Mouse (Mus musculus) heart, embryonic 14.5 days (tissue): ENCODE data around the gene Lcn11. TPM values are rescaled to one million over a fixed set of nuclear protein-coding genes. Genes with fewer than 3 reads are reported as not detected.
"Not testable (repeated sequence)": the region's sequence is repeated elsewhere in the genome, so short reads cannot be mapped to it uniquely, and the experiment has no call there.

Experiments used
- ATAC-seq: fragments of 200-750 bp; cut with Nextera tagmentation; 2 replicates; pipeline ENCODE4 v1.8.0; 2017; ENCODE audit warnings: low read depth, moderate TSS enrichment; ENCODE audit not compliant: insufficient number of reproducible peaks, insufficient read depth, low FRiP score
- H3K27ac ChIP-seq, 2 experiments: fragments of 200-500 bp in 1 of 2; fragments of 300-500 bp in 1 of 2; sonication (generic) in 1 of 2; replicated peaks in 1 of 2; 2 replicates each; pipeline ENCODE4 v1.5.1; 2012 to 2014; ENCODE audit warnings: low read depth in 2 of 2, low read length in 2 of 2, control low read depth in 1 of 2, mild to moderate bottlenecking in 1 of 2, mixed read lengths in 1 of 2; ENCODE audit not compliant: control insufficient read depth in 1 of 2, insufficient read depth in 1 of 2
- H3K27me3 ChIP-seq: fragments of 300-500 bp; sonication (generic); 2 replicates; pipeline ENCODE4 v1.6.1; 2014; ENCODE audit warnings: mild to moderate bottlenecking, low read length, control low read depth; ENCODE audit not compliant: control insufficient read depth, insufficient read depth
- H3K36me3 ChIP-seq: fragments of 300-500 bp; sonication (generic); 2 replicates; pipeline ENCODE4 v1.6.1; 2014; ENCODE audit warnings: mild to moderate bottlenecking, control low read depth, low read length, mixed read lengths; ENCODE audit not compliant: control insufficient read depth, insufficient read depth
- H3K4me1 ChIP-seq, 2 experiments: fragments of 200-500 bp in 1 of 2; fragments of 300-500 bp in 1 of 2; sonication (generic) in 1 of 2; 2 replicates each; pipeline ENCODE4 v1.6.1; 2012 to 2014; ENCODE audit warnings: low read length in 2 of 2, control low read depth in 1 of 2, mixed read lengths in 1 of 2; ENCODE audit not compliant: control insufficient read depth in 2 of 2, insufficient read depth in 2 of 2
- H3K4me2 ChIP-seq: fragments of 300-500 bp; sonication (generic); 2 replicates; pipeline ENCODE4 v1.6.1; 2014; ENCODE audit warnings: mild to moderate bottlenecking, low read length
- H3K4me3 ChIP-seq, 2 experiments: fragments of 200-500 bp in 1 of 2; fragments of 300-500 bp in 1 of 2; sonication (generic) in 1 of 2; 2 replicates each; pipeline ENCODE4 v1.5.1; 2012 to 2014; ENCODE audit warnings: low read length in 2 of 2, mild to moderate bottlenecking in 2 of 2, control low read depth in 1 of 2, low read depth in 1 of 2, moderate library complexity in 1 of 2; ENCODE audit not compliant: control insufficient read depth in 1 of 2, insufficient read depth in 1 of 2
- H3K9ac ChIP-seq: fragments of 300-500 bp; sonication (generic); 2 replicates; pipeline ENCODE4 v1.6.1; 2014; ENCODE audit warnings: mild to moderate bottlenecking, low read length
- H3K9me3 ChIP-seq: fragments of 300-500 bp; sonication (generic); 2 replicates; pipeline ENCODE4 v1.6.1; 2016; ENCODE audit warnings: low read length, control low read depth; ENCODE audit not compliant: control insufficient read depth
- WGBS: fragments of 180-500 bp; shearing (Covaris S2); extraction: QIAGEN DNeasy Blood & Tissue Kit; methylation state at CpG from one replicate; pipeline ENCODE4 v1.1.7; 2014; 5-methylcytosine and 5-hydroxymethylcytosine counted together
- polyA plus RNA-seq: library from polyadenylated mRNA; unstranded; fragments of >200 nt; fragmentation: Nextera tagmentation; extraction: Ambion mirVana; gene quantifications from 2 replicates; pipeline ENCODE4 v1.2.1, GENCODE M21; 2014

The Lcn11 gene
- polyA plus RNA-seq, 1 experiment from 2014 or later: not detected

- Histone ChIP-seq H3K27me3 (no peaks in the 10 kb centered on the region), H3K9me3 (no peaks in the 10 kb centered on the region), H3K27ac (no peak overlapping the region), H3K36me3 (no peaks in the 10 kb centered on the region), H3K9ac (no peak overlapping the region), H3K4me2 (no peak overlapping the region), H3K4me3 (no peak overlapping the region), H3K4me1 (no peaks in the 10 kb centered on the region)
- 61% methylated on average over 3 of the region's 3 CpGs for WGBS
- ATAC-seq: no peak
Observed at GRCm38 (mm10) chr2:25789092-25789491, 12.3 kb downstream of the Lcn11 start.

GRCm38 (mm10) chr2:25797635-25798034 is 20.8 kb downstream of the Lcn11 start:
- Histone ChIP-seq H3K9me3 (no peaks in the 10 kb centered on the region), H3K4me3 (no peak overlapping the region), H3K9ac (no peak overlapping the region), H3K27me3 (no peaks in the 10 kb centered on the region), H3K4me1 (no peaks in the 10 kb centered on the region), H3K4me2 (no peak overlapping the region), H3K36me3 (no peaks in the 10 kb centered on the region), H3K27ac (no peak overlapping the region)
- WGBS: 12% methylated on average over 2 of the region's 2 CpGs
- no peak for ATAC-seq

GRCm38 (mm10) chr2:25798065-25798464 is 21.2 kb downstream of the Lcn11 start:
- Histone ChIP-seq H3K4me1 (no peaks in the 10 kb centered on the region), H3K9ac (no peak overlapping the region), H3K4me2 (no peak overlapping the region), H3K36me3 (no peaks in the 10 kb centered on the region), H3K27me3 (no peaks in the 10 kb centered on the region), H3K27ac (no peak overlapping the region), H3K4me3 (no peak overlapping the region), H3K9me3 (no peaks in the 10 kb centered on the region)
- WGBS: 47% methylated on average over 5 of the region's 5 CpGs
- no peak for ATAC-seq

GRCm38 (mm10) chr2:25811711-25812110 is 34.9 kb downstream of the Lcn11 start:
- WGBS: 65% methylated on average over 2 of the region's 2 CpGs
- Histone ChIP-seq H3K27ac (no peak overlapping the region), H3K9me3 (no peaks in the 10 kb centered on the region), H3K27me3 (no peaks in the 10 kb centered on the region), H3K4me1 (no peaks in the 10 kb centered on the region), H3K4me3 (no peak overlapping the region), H3K36me3 (no peaks in the 10 kb centered on the region), H3K9ac (no peak overlapping the region), H3K4me2 (no peak overlapping the region)
- ATAC-seq: no peak

GRCm38 (mm10) chr2:25813364-25813763 is 36.5 kb downstream of the Lcn11 start:
- no peak for ATAC-seq
- H3K27me3 ChIP-seq: no peaks in the 10 kb centered on the region
- H3K4me1 ChIP-seq: no peaks in the 10 kb centered on the region
- no peak overlapping the region for H3K9ac ChIP-seq
- no peaks in the 10 kb centered on the region for H3K36me3 ChIP-seq
- no peak overlapping the region for H3K4me2 ChIP-seq
- H3K9me3 ChIP-seq: no peaks in the 10 kb centered on the region
- no peak overlapping the region for H3K27ac ChIP-seq
- H3K4me3 ChIP-seq: no peak overlapping the region
- WGBS: 78% methylated on average over 5 of the region's 5 CpGs

GRCm38 (mm10) chr2:25815748-25816147 is 38.9 kb downstream of the Lcn11 start, which contains the start of gene Glt6d1:
Gene Glt6d1, minus strand, starts transcription at chr2:25815848.
- not testable (repeated sequence) for H3K9me3 ChIP-seq, H3K9ac ChIP-seq, ATAC-seq, H3K4me3 ChIP-seq, H3K36me3 ChIP-seq, H3K4me2 ChIP-seq, H3K27me3 ChIP-seq, H3K4me1 ChIP-seq, H3K27ac ChIP-seq
- 67% methylated on average over 1 of the region's 1 CpGs for WGBS

GRCm38 (mm10) chr2:25822806-25823205 is 46.0 kb downstream of the Lcn11 start, which contains the start of gene Lcn9:
Gene Lcn9, plus strand, starts transcription at chr2:25823153.
- H3K9ac ChIP-seq: no peak within 1 kb of the TSS
- no peak within 1 kb of the TSS for H3K4me2 ChIP-seq
- H3K4me3 ChIP-seq: no peak within 1 kb of the TSS
- H3K36me3 ChIP-seq: no peaks in the 10 kb centered on the region
- no peak within 1 kb of the TSS for H3K27ac ChIP-seq
- no peaks in the 10 kb centered on the region for H3K9me3 ChIP-seq
- no peaks in the 10 kb centered on the region; a peak in 1 of 4 replicates for H3K4me1 ChIP-seq
- no peak for ATAC-seq
- 63% methylated on average over 1 of the region's 1 CpGs for WGBS
- H3K27me3 ChIP-seq: no peaks in the 10 kb centered on the region

- Histone ChIP-seq H3K27ac (no peak overlapping the region), H3K4me1 (no peaks in the 10 kb centered on the region; a peak in 1 of 4 replicates), H3K27me3 (no peaks in the 10 kb centered on the region), H3K36me3 (no peaks in the 10 kb centered on the region), H3K9ac (no peak overlapping the region), H3K9me3 (no peaks in the 10 kb centered on the region), H3K4me3 (no peak overlapping the region), H3K4me2 (no peak overlapping the region)
- WGBS: 79% methylated on average over 3 of the region's 3 CpGs
- ATAC-seq: no peak
Observed at GRCm38 (mm10) chr2:25824751-25825150, 47.9 kb downstream of the Lcn11 start.
